Comparison of ENCODE assay signal across 31 mouse cellular contexts in genomic region chr8:95602168-95602567, GRCm38 (mm10). TPM values are rescaled to one million over a fixed set of nuclear protein-coding genes. Genes with fewer than 3 reads are reported as not detected.
DNase-seq lines count a peak whose midpoint lies in the region; ATAC-seq and TF ChIP-seq lines count a peak whose summit lies in the region.
"Had no signal": no experiment of that assay in that cellular context is flagged by ENCODE, and none has a peak within 500 bp of the region (broad histone marks: within the 10 kb centered on the region; RNA-seq: fewer than 3 reads in every experiment).

No protein-coding gene starts in this region.

- intact Hi-C loops in heart, adult 2 months (cut with DNase I), result loop anchor here (2.0 to 5.0 kb wide), 3 partner anchors 230 to 315 kb away; no protein-coding TSS in a partner anchor
- intact Hi-C loops in left cerebral cortex, adult 2 months (cut with DNase I), result loop anchor here (10.0 kb wide), 1 partner anchor 313 kb away; no protein-coding TSS in a partner anchor
- intact Hi-C loops in left cerebral cortex, postnatal 25 days (cut with DNase I), result loop anchor here (5.0 to 10.0 kb wide), 2 partner anchors 115 to 257 kb away; partner anchors contain the start of gene Setd6

- H3K4me3 ChIP-seq in heart, adult 2 months, result no peak overlapping the region
- H3K4me3 ChIP-seq in heart, embryonic 10.5 days, result no peak overlapping the region
- no peak overlapping the region for H3K4me3 ChIP-seq in left cerebral cortex, adult 2 months
- H3K4me3 ChIP-seq in CH12.LX (replicated peaks in 1 of 3; ENCODE audit: low read depth in 2 of 3, low read length in 2 of 3, poor library complexity in 1 of 3), result no peak overlapping the region
- H3K4me3 ChIP-seq: hindbrain, embryonic 15.5 days; intestine, embryonic 15.5 days; kidney, embryonic 15.5 days; limb, embryonic 12.5 days; liver, embryonic 13.5 days; midbrain, embryonic 10.5 days; neural tube, embryonic 15.5 days; stomach, embryonic 15.5 days had no signal

- CTCF ChIA-PET in Patski (lab: Charles Lee), result interaction anchor here (1.4 to 1.8 kb wide), 2 partner anchors 92 to 95 kb away, joined by 3 to 10 read pairs; no protein-coding TSS in a partner anchor

- TF ChIP-seq EP300 in heart, adult 2 months (IDR thresholded peaks at IDR 0.05; ENCODE audit: insufficient read depth, low read depth, low read length), result no peak
- no peak for TF ChIP-seq EP300 in CH12.LX (IDR thresholded peaks at IDR 0.05; ENCODE audit: low read length)

- no peaks in the 10 kb centered on the region for H3K9me3 ChIP-seq in heart, embryonic 10.5 days
- no peaks in the 10 kb centered on the region for H3K9me3 ChIP-seq in CH12.LX (replicated peaks; ENCODE audit: low read length)
- H3K9me3 ChIP-seq: hindbrain, embryonic 15.5 days; intestine, embryonic 15.5 days; kidney, embryonic 15.5 days; limb, embryonic 12.5 days; liver, embryonic 13.5 days; midbrain, embryonic 10.5 days; neural tube, embryonic 15.5 days; stomach, embryonic 15.5 days had no signal

- no peak for DNase-seq in heart, adult 2 months
- no peak for DNase-seq in heart, embryonic 10.5 days (ENCODE audit: low spot score)
- DNase-seq in left cerebral cortex, adult 2 months (ENCODE audit: extremely low spot score in 1 of 2, low spot score in 2 of 2), result no peak
- DNase-seq in left cerebral cortex, postnatal 25 days (ENCODE audit: low spot score in 2 of 2), result no peak
- DNase-seq in CH12.LX (ENCODE audit: extremely low read depth), result no peak
- no peak for DNase-seq in Patski (ENCODE audit: low read depth, low spot score)
- no peak for DNase-seq in thymus, postnatal 0 days (ENCODE audit: low spot score)
- DNase-seq: adrenal gland, postnatal 25 days; cerebellum, adult 8-10 months; gastrocnemius, postnatal 25 days; heart, adult 18-20 months; heart, postnatal 4 days; liver, embryonic 13.5 days; right cerebral cortex, adult 18-20 months; right cerebral cortex, postnatal 4 days; thymus, adult 18-20 months had no signal

- no peak for TF ChIP-seq POLR2A in heart, adult 2 months (IDR thresholded peaks at IDR 0.05; ENCODE audit: insufficient read depth, low read depth, low read length)
- no peak for TF ChIP-seq POLR2A in CH12.LX (IDR thresholded peaks at IDR 0.05; ENCODE audit: low read depth, low read length)

- H3K4me2 ChIP-seq in CH12.LX (ENCODE audit: insufficient read depth, low read depth, poor library complexity, severe bottlenecking), result no peak overlapping the region
- H3K4me2 ChIP-seq: hindbrain, embryonic 15.5 days; intestine, embryonic 15.5 days; kidney, embryonic 15.5 days; limb, embryonic 12.5 days; liver, embryonic 13.5 days; neural tube, embryonic 15.5 days; stomach, embryonic 15.5 days had no signal

- TF ChIP-seq RAD21 in CH12.LX (IDR thresholded peaks at IDR 0.05; ENCODE audit: low read depth, low read length), result peak; percentile 8

- no peaks in the 10 kb centered on the region for H3K36me3 ChIP-seq in heart, adult 2 months (ENCODE audit: control insufficient read depth, insufficient read depth, low read length)
- H3K36me3 ChIP-seq in heart, embryonic 10.5 days, result no peaks in the 10 kb centered on the region
- H3K36me3 ChIP-seq in CH12.LX (replicated peaks in 1 of 2; ENCODE audit: control insufficient read depth in 1 of 2, insufficient read depth in 1 of 2, low read length in 1 of 2), result no peaks in the 10 kb centered on the region
- H3K36me3 ChIP-seq: hindbrain, embryonic 15.5 days; intestine, embryonic 15.5 days; kidney, embryonic 15.5 days; limb, embryonic 12.5 days; liver, embryonic 13.5 days; midbrain, embryonic 10.5 days; neural tube, embryonic 15.5 days; stomach, embryonic 15.5 days had no signal

- TF ChIP-seq CTCF in heart, adult 2 months (IDR thresholded peaks at IDR 0.05), result peak; percentile 44
- peak; percentile 45 for TF ChIP-seq CTCF in left cerebral cortex, adult 2 months (IDR thresholded peaks at IDR 0.05)
- TF ChIP-seq CTCF in CH12.LX (conservative IDR thresholded peaks at IDR 0.05 in 1 of 2, IDR thresholded peaks at IDR 0.05 in 1 of 2; ENCODE audit: low read depth in 2 of 2, low read length in 2 of 2) (peak in 1 of 2 experiments; percentile 72; a peak in 2 of 4 replicates), Patski (IDR thresholded peaks at IDR 0.05) (peak; percentile 50)

- no peaks in the 10 kb centered on the region for H3K27me3 ChIP-seq in heart, adult 2 months (ENCODE audit: control insufficient read depth, insufficient read depth, low read length)
- no peaks in the 10 kb centered on the region for H3K27me3 ChIP-seq in heart, embryonic 10.5 days (ENCODE audit: insufficient read depth, poor library complexity, severe bottlenecking)
- H3K27me3 ChIP-seq in CH12.LX (replicated peaks) (no peaks in the 10 kb centered on the region), Patski (peaks cover 13% of the 10 kb centered on the region)
- H3K27me3 ChIP-seq: hindbrain, embryonic 15.5 days; intestine, embryonic 15.5 days; limb, embryonic 12.5 days; liver, embryonic 13.5 days; neural tube, embryonic 15.5 days; stomach, embryonic 15.5 days had no signal

- H3K4me1 ChIP-seq in heart, adult 2 months (ENCODE audit: control insufficient read depth, insufficient read depth, low read length), result no peaks in the 10 kb centered on the region; the same call in 1 of the 2 replicates
- 0 out of 2 replicates have a peak, but pooled peaks cover 3% of the 10 kb centered on the region for H3K4me1 ChIP-seq in heart, embryonic 10.5 days
- peaks cover under 1 to 6% of the 10 kb centered on the region in 2 experiments; a peak in 2 of 4 replicates for H3K4me1 ChIP-seq in CH12.LX (ENCODE audit: control insufficient read depth in 1 of 2, insufficient read depth in 2 of 2)
- H3K4me1 ChIP-seq: hindbrain, embryonic 15.5 days; intestine, embryonic 15.5 days; kidney, embryonic 15.5 days; limb, embryonic 12.5 days; midbrain, embryonic 10.5 days; neural tube, embryonic 15.5 days; stomach, embryonic 15.5 days had no signal

- ATAC-seq in Patski, result no peak
- ATAC-seq: forebrain, embryonic 14.5 days; intestine, embryonic 15.5 days had no signal

- POLR2A ChIA-PET in Patski (lab: Charles Lee), result no interaction called here

- in situ Hi-C loops in CH12.LX (cut with MboI; ENCODE audit: low pct_ligation_motif_present, low pct_unique_long_range_greater_than_20kb, low sequenced_read_pairs) (loop anchor here (5.0 kb wide), 1 partner anchor 95 kb away; no protein-coding TSS in a partner anchor), Patski (cut with MboI; ENCODE audit: low pct_unique_long_range_greater_than_20kb) (loop anchor here (5.0 to 10.0 kb wide), 3 partner anchors 95 to 305 kb away; no protein-coding TSS in a partner anchor)

- no peaks in the 10 kb centered on the region for H3K79me2 ChIP-seq in heart, adult 2 months (replicated peaks; ENCODE audit: control insufficient read depth, insufficient read depth, low read length)
- H3K79me2 ChIP-seq in CH12.LX (replicated peaks; ENCODE audit: control insufficient read depth, extremely low read depth, insufficient read depth, poor library complexity, severe bottlenecking), result no peaks in the 10 kb centered on the region

- no peak overlapping the region for H3K27ac ChIP-seq in heart, adult 2 months
- no peak overlapping the region for H3K27ac ChIP-seq in heart, embryonic 10.5 days
- H3K27ac ChIP-seq in left cerebral cortex, adult 2 months, result no peak overlapping the region
- H3K27ac ChIP-seq in CH12.LX (ENCODE audit: insufficient read depth, low read depth), result no peak overlapping the region
- H3K27ac ChIP-seq: hindbrain, embryonic 15.5 days; intestine, embryonic 15.5 days; kidney, embryonic 15.5 days; limb, embryonic 12.5 days; liver, embryonic 13.5 days; midbrain, embryonic 10.5 days; neural tube, embryonic 15.5 days; stomach, embryonic 15.5 days had no signal

- 70% methylated on average over 2 of the region's 2 CpGs for WGBS in heart, adult 2 months
- WGBS in heart, embryonic 10.5 days, result 66% methylated on average over 2 of the region's 2 CpGs

- no peak overlapping the region for H3K9ac ChIP-seq in heart, adult 2 months (ENCODE audit: low read depth, low read length)
- no peak overlapping the region for H3K9ac ChIP-seq in CH12.LX (ENCODE audit: insufficient read depth, low read depth)
- H3K9ac ChIP-seq: hindbrain, embryonic 15.5 days; intestine, embryonic 15.5 days; kidney, embryonic 15.5 days; limb, embryonic 12.5 days; liver, embryonic 13.5 days; neural tube, embryonic 15.5 days; stomach, embryonic 15.5 days had no signal

- dilution Hi-C loops in CH12.LX (cut with MboI; ENCODE audit: extremely low pct_ligation_motif_present, extremely low pct_unique_long_range_greater_than_20kb, low sequenced_read_pairs), result no loop called here

TF ChIP-seq in CH12.LX, 34 proteins besides CTCF, POLR2A, EP300 and RAD21:
- TF ChIP-seq MYC (IDR thresholded peaks at IDR 0.05; ENCODE audit: low read depth, low read length) (peak; percentile 67; the same call in 1 of the 2 replicates), SMC3 (IDR thresholded peaks at IDR 0.05; ENCODE audit: low read depth, low read length) (peak; percentile 43), GABPA (IDR thresholded peaks at IDR 0.05; ENCODE audit: insufficient replicate concordance, low read depth, low read length) (no peak)

RNA-seq across cellular contexts. Expression of gene Prss54, which starts 26.0 kb away (rescaled TPM):
- total RNA-seq in heart, adult 2 months (2021), result not detected
- polyA plus RNA-seq in heart, adult 2 months (2012; rRNA removed), result not detected in 2 replicates
- polyA plus RNA-seq in heart, embryonic 10.5 days (2016; fragmentation: Nextera tagmentation; extraction: Ambion mirVana), result not detected in 2 replicates
- under 1 TPM in 1 of 2 experiments, not detected in 1; 0.30 TPM for total RNA-seq in left cerebral cortex, adult 2 months (2021)
- total RNA-seq in left cerebral cortex, postnatal 25 days (2021), result not detected
- total RNA-seq in CH12.LX (2012; rRNA removed) (not detected in 2 replicates), CH12.LX (2014; rRNA removed) (not detected in 2 replicates)
- polyA plus RNA-seq in CH12.LX (2012; ENCODE audit: insufficient read length, low read depth) (not detected in 2 replicates), Patski (2021) (not detected)
- not detected in 2 replicates for polyA plus RNA-seq in thymus, postnatal 0 days (2015; fragmentation: Nextera tagmentation; extraction: Ambion mirVana)
- total RNA-seq: adrenal gland, postnatal 25 days; gastrocnemius, postnatal 25 days; heart, adult 18-20 months; heart, postnatal 4 days; layer of hippocampus, adult 18-20 months; layer of hippocampus, postnatal 25 days; left cerebral cortex, postnatal 10 days had no signal
- polyA plus RNA-seq: brain, embryonic 14.5 days; embryonic facial prominence, embryonic 14.5 days; forebrain, embryonic 14.5 days; heart, embryonic 14.5 days; hindbrain, embryonic 15.5 days; intestine, embryonic 15.5 days; kidney, embryonic 15.5 days; limb, embryonic 12.5 days; liver, embryonic 13.5 days; lung, embryonic 16.5 days; midbrain, embryonic 10.5 days; neural tube, embryonic 15.5 days; stomach, embryonic 15.5 days had no signal

RNA-seq across cellular contexts. Expression of gene Gins3, which starts 31.1 kb away (rescaled TPM):
- 1 to 10 TPM; 1.2 to 1.3 TPM for total RNA-seq in heart, adult 2 months (2021)
- 0.47 and 0.94 TPM in 2 replicates for polyA plus RNA-seq in heart, adult 2 months (2012; rRNA removed)
- polyA plus RNA-seq in heart, embryonic 10.5 days (2016; fragmentation: Nextera tagmentation; extraction: Ambion mirVana), result 20.3 and 20.7 TPM in 2 replicates
- total RNA-seq in left cerebral cortex, adult 2 months (2021), result 1 to 10 TPM; 2.8 to 3.3 TPM
- 1 to 10 TPM; 1.6 to 2.2 TPM for total RNA-seq in left cerebral cortex, postnatal 25 days (2021)
- total RNA-seq in CH12.LX (2012; rRNA removed) (10.4 and 13.9 TPM in 2 replicates), CH12.LX (2014; rRNA removed) (18.0 and 19.4 TPM in 2 replicates)
- polyA plus RNA-seq in CH12.LX (2012; ENCODE audit: insufficient read length, low read depth) (14.2 and 15.8 TPM in 2 replicates), Patski (2021) (5.8 TPM)
- polyA plus RNA-seq in thymus, postnatal 0 days (2015; fragmentation: Nextera tagmentation; extraction: Ambion mirVana), result 19.5 and 21.7 TPM in 2 replicates
